Mouse (Mus musculus) inflammation-experienced regulatory T-cells, adult 6 months (primary cell): ENCODE measurements around the gene Trabd2b. TPM values are rescaled to one million over a fixed set of nuclear protein-coding genes. Genes with fewer than 3 reads are reported as not detected.

Experiments
- ATAC-seq: one replicate; pipeline ENCODE4 v1.8.0; 2017
- polyA plus RNA-seq, 3 experiments: library from polyadenylated mRNA; unstranded; fragments of 100-300 nt; shearing (Covaris generic); gene quantifications; one replicate each; pipeline ENCODE4 v1.2.1; 2017

The Trabd2b gene
- not detected for polyA plus RNA-seq

- ATAC-seq, result no peak
Measured at GRCm38 (mm10) chr4:114406355-114407101, at the start of gene Trabd2b. Gene Trabd2b (plus strand): TSS chr4:114406724.

GRCm38 (mm10) chr4:114357420-114357819 lies 49.1 kb upstream of the Trabd2b start:
- no peak for ATAC-seq

GRCm38 (mm10) chr4:114358874-114359273 lies 47.6 kb upstream of the Trabd2b start:
- ATAC-seq, result no peak

- ATAC-seq, result no peak
Measured at GRCm38 (mm10) chr4:114359818-114360217, 46.7 kb upstream of the Trabd2b start.

- ATAC-seq, result no peak
Measured at GRCm38 (mm10) chr4:114361336-114361735, 45.2 kb upstream of the Trabd2b start.

- ATAC-seq, result no peak
Measured at GRCm38 (mm10) chr4:114365000-114365399, 41.5 kb upstream of the Trabd2b start.

GRCm38 (mm10) chr4:114365595-114365994 lies 40.9 kb upstream of the Trabd2b start:
- no peak for ATAC-seq

GRCm38 (mm10) chr4:114367005-114367404 lies 39.5 kb upstream of the Trabd2b start:
- ATAC-seq, result no peak

GRCm38 (mm10) chr4:114367840-114368239 lies 38.7 kb upstream of the Trabd2b start:
- no peak for ATAC-seq

GRCm38 (mm10) chr4:114369591-114369990 lies 36.9 kb upstream of the Trabd2b start:
- ATAC-seq, result no peak

- ATAC-seq, result no peak
Measured at GRCm38 (mm10) chr4:114370935-114371715, 35.4 kb upstream of the Trabd2b start.

- no peak for ATAC-seq
Measured at GRCm38 (mm10) chr4:114372699-114373098, 33.8 kb upstream of the Trabd2b start.

- ATAC-seq, result no peak
Measured at GRCm38 (mm10) chr4:114374330-114374729, 32.2 kb upstream of the Trabd2b start.

- no peak for ATAC-seq
Measured at GRCm38 (mm10) chr4:114377531-114377930, 29.0 kb upstream of the Trabd2b start.

- no peak for ATAC-seq
Measured at GRCm38 (mm10) chr4:114378512-114378911, 28.0 kb upstream of the Trabd2b start.

GRCm38 (mm10) chr4:114379416-114379956 lies 27.0 kb upstream of the Trabd2b start:
- no peak for ATAC-seq

- ATAC-seq, result no peak
Measured at GRCm38 (mm10) chr4:114382627-114383026, 23.9 kb upstream of the Trabd2b start.

- no peak for ATAC-seq
Measured at GRCm38 (mm10) chr4:114385236-114385635, 21.3 kb upstream of the Trabd2b start.

- ATAC-seq, result no peak
Measured at GRCm38 (mm10) chr4:114386395-114386811, 20.1 kb upstream of the Trabd2b start.

- no peak for ATAC-seq
Measured at GRCm38 (mm10) chr4:114387527-114388135, 18.9 kb upstream of the Trabd2b start.

- no peak for ATAC-seq
Measured at GRCm38 (mm10) chr4:114388306-114388705, 18.2 kb upstream of the Trabd2b start.

- no peak for ATAC-seq
Measured at GRCm38 (mm10) chr4:114389653-114390052, 16.9 kb upstream of the Trabd2b start.

GRCm38 (mm10) chr4:114397625-114398024 lies 8.9 kb upstream of the Trabd2b start:
- no peak for ATAC-seq
